Mouse (Mus musculus) cerebellum, adult 8-10 months (tissue): ENCODE results near the gene Marcksl1.

ENCODE experiments used
- DNase-seq: peaks from one replicate; pipeline ENCODE4 v3.0.0; 2022

Marcksl1 gene

DNA sequence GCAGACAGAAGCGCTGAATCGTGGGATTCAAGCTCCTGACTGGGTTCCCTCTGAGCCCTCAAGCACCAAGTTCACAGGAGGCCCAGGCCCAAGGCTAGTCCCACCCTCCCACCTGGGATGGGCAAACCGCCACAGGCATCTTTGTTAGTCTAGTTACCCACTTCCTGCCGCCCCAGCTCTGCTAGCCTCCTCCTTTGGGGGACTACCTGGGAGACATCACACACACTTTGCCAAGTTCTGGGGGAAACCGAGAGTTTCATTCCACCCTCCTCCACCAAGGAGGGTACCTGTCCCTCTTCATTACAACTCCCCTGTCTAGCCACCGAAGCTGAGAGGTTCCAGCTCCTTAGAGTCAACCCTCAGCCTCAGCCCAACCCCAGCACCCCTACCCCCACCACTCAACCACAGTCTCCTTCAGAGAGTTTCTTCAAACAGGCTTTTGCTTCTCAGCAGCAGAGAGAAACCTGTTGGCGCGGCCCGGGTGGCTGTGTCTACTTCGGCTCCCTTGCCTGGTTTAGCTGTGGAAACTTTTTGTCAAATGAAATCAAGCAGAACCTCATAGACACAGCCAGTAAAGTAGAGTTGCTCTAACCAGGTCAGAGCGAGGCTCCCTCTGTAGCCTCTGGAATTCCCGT, 45.1 kb downstream of the Marcksl1 start:
- no peak for DNase-seq

DNA sequence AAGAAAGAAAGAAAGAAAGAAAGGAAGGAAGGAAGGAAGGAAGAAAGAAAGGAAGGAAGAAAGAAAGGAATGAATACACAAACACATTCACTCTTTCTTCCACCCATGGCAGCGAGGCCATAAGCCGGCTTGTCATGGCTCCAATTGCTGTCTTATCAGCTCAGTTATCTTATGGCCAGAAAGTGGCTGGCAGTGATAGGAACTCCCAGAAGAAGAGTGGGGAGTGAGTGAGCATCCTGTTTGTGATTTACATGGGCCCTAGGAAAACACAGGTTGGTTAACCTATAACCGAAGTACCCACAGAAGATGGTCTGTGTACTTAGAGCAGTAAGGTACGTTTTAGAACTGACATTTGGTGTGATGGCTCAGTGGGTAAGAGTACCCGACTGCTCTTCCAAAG, 47.8 kb downstream of the Marcksl1 start:
- no peak for DNase-seq

DNA sequence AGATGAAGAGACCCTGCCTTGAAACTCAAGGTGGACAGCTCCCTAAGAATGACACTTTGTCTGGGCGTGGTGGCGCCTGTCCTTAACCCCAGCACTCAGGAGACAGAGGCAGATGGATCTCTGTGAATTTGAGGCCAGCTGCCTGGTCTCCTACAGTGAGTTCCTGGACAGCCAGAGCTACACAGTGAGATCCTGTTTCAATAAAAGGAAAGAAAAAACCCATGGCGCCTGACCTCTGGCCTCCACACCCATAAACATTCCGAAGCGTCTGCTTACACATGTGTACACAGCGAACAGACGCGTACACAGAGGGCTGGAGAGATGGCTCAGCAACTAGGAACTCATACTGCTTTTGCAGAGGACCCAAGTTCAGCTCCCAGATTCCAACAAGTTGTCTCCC, 50.3 kb downstream of the Marcksl1 start:
- DNase-seq = no peak

GRCm38 (mm10) chr4:129565139-129565538, 51.8 kb downstream of the Marcksl1 start:
- DNase-seq = no peak
